Mouse (Mus musculus): ENCODE measurements around the gene Bcl2.

Gene Bcl2

GRCm38 (mm10) chr1:106583245-106584241 is 130.5 kb downstream of the Bcl2 start:
- peak; percentile 44 for DNase-seq

GRCm38 (mm10) chr1:106582810-106583209 is 131.3 kb downstream of the Bcl2 start:
- no peak for DNase-seq

GRCm38 (mm10) chr1:106581812-106582211 is 132.3 kb downstream of the Bcl2 start:
- DNase-seq: no peak

GRCm38 (mm10) chr1:106579768-106580167 is 134.3 kb downstream of the Bcl2 start:
- DNase-seq: no peak

GRCm38 (mm10) chr1:106572506-106572905 is 141.6 kb downstream of the Bcl2 start:
- no peak for DNase-seq

GRCm38 (mm10) chr1:106570870-106571269 is 143.2 kb downstream of the Bcl2 start:
- DNase-seq: no peak

GRCm38 (mm10) chr1:106570366-106570765 is 143.7 kb downstream of the Bcl2 start:
- DNase-seq: no peak

GRCm38 (mm10) chr1:106569674-106570073 is 144.4 kb downstream of the Bcl2 start:
- no peak for DNase-seq

- DNase-seq: no peak
Observed at GRCm38 (mm10) chr1:106568868-106569267, 145.2 kb downstream of the Bcl2 start.

- no peak for DNase-seq
Observed at GRCm38 (mm10) chr1:106567506-106567905, 146.6 kb downstream of the Bcl2 start.

- DNase-seq: no peak
Observed at GRCm38 (mm10) chr1:106566120-106567086, 147.7 kb downstream of the Bcl2 start.

GRCm38 (mm10) chr1:106565238-106565637 is 148.8 kb downstream of the Bcl2 start:
- DNase-seq: no peak

- DNase-seq: no peak
Observed at GRCm38 (mm10) chr1:106564436-106564835, 149.6 kb downstream of the Bcl2 start.

GRCm38 (mm10) chr1:106562751-106563150 is 151.3 kb downstream of the Bcl2 start:
- no peak for DNase-seq

- no peak for DNase-seq
Observed at GRCm38 (mm10) chr1:106561085-106561760, 152.9 kb downstream of the Bcl2 start.

GRCm38 (mm10) chr1:106560105-106560504 is 154.0 kb downstream of the Bcl2 start:
- no peak for DNase-seq

GRCm38 (mm10) chr1:106559116-106559605 is 154.9 kb downstream of the Bcl2 start:
- DNase-seq: no peak

- no peak for DNase-seq
Observed at GRCm38 (mm10) chr1:106555498-106556168, 158.4 kb downstream of the Bcl2 start.

- no peak for DNase-seq
Observed at GRCm38 (mm10) chr1:106553846-106554802, 159.9 kb downstream of the Bcl2 start.

GRCm38 (mm10) chr1:106552856-106553255 is 161.2 kb downstream of the Bcl2 start:
- no peak for DNase-seq

- no peak for DNase-seq
Observed at GRCm38 (mm10) chr1:106550580-106550979, 163.5 kb downstream of the Bcl2 start.

Data from lung, postnatal 36 days (tissue).